ENCODE assay signal across 34 mouse cellular contexts in the genomic region with DNA sequence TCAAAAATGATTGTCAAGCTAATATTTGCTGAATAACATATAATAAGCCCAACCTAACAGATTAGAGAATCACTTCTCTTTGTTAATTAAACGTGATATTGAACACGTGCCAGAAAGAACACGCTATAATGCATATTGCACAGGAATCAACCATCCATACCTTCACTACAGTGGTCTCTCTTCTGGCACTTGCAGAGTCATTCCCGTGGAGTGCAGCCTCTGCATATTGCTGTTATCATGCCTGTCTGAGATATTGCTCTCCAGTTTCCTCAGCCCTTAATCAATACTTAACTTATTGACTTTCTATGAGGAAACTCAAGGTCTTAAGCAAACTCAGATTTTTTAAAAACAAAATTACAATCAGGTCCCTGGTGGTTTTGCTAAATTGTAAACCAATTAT.
"Had no signal": no experiment of that assay in that cellular context is flagged by ENCODE, and none has a peak within 500 bp of the region (broad histone marks: within the 10 kb centered on the region; RNA-seq: fewer than 3 reads in every experiment).

No protein-coding gene starts in this region.

- H3K27ac ChIP-seq: heart, embryonic 10.5 days; heart, embryonic 13.5 days; heart, embryonic 15.5 days; hindbrain, embryonic 10.5 days; hindbrain, embryonic 12.5 days; hindbrain, embryonic 13.5 days; hindbrain, embryonic 14.5 days; hindbrain, embryonic 15.5 days; hindbrain, postnatal 0 days; intestine, embryonic 15.5 days; kidney, embryonic 15.5 days; kidney, postnatal 0 days; layer of hippocampus, adult 2 months had no signal

- H3K4me1 ChIP-seq: hindbrain, embryonic 10.5 days; hindbrain, embryonic 12.5 days; hindbrain, embryonic 13.5 days; hindbrain, embryonic 15.5 days; intestine, embryonic 15.5 days; kidney, embryonic 15.5 days had no signal

- H3K9ac ChIP-seq: heart, embryonic 12.5 days; heart, embryonic 13.5 days; heart, embryonic 15.5 days; hindbrain, embryonic 12.5 days; hindbrain, embryonic 13.5 days; hindbrain, embryonic 14.5 days; hindbrain, embryonic 15.5 days; intestine, embryonic 15.5 days; kidney, embryonic 15.5 days had no signal

- H3K36me3 ChIP-seq: heart, embryonic 10.5 days; heart, embryonic 12.5 days; heart, embryonic 13.5 days; heart, embryonic 15.5 days; hindbrain, embryonic 10.5 days; hindbrain, embryonic 12.5 days; hindbrain, embryonic 13.5 days; hindbrain, embryonic 15.5 days; intestine, embryonic 15.5 days; kidney, embryonic 15.5 days had no signal

- H3K4me2 ChIP-seq: heart, embryonic 11.5 days; heart, embryonic 12.5 days; heart, embryonic 13.5 days; heart, embryonic 15.5 days; hindbrain, embryonic 12.5 days; hindbrain, embryonic 13.5 days; hindbrain, embryonic 14.5 days; hindbrain, embryonic 15.5 days; intestine, embryonic 15.5 days; kidney, embryonic 15.5 days had no signal

- DNase-seq: heart, postnatal 10 days; heart, postnatal 14 days; heart, postnatal 36 days; heart, postnatal 4 days; kidney, adult 11 months; kidney, adult 18-20 months; kidney, adult 2 months; kidney, adult 8-10 months; kidney, adult 9 months; kidney, postnatal 10 days; kidney, postnatal 14 days; kidney, postnatal 25 days; kidney, postnatal 4 days; layer of hippocampus, adult 9-11 months; layer of hippocampus, postnatal 36 days had no signal

- H3K9me3 ChIP-seq: heart, embryonic 10.5 days; heart, embryonic 12.5 days; heart, embryonic 13.5 days; heart, embryonic 15.5 days; hindbrain, embryonic 10.5 days; hindbrain, embryonic 12.5 days; hindbrain, embryonic 13.5 days; hindbrain, embryonic 15.5 days; intestine, embryonic 15.5 days; kidney, embryonic 15.5 days had no signal

- ATAC-seq: hindbrain, embryonic 16.5 days; hindbrain, postnatal 0 days; inflammation-experienced regulatory T-cells, adult 6 months; intestine, embryonic 15.5 days; intestine, embryonic 16.5 days; intestine, postnatal 0 days had no signal

- H3K27me3 ChIP-seq: heart, embryonic 12.5 days; heart, embryonic 13.5 days; heart, embryonic 15.5 days; hindbrain, embryonic 12.5 days; hindbrain, embryonic 13.5 days; hindbrain, embryonic 15.5 days; intestine, embryonic 15.5 days; kidney, embryonic 15.5 days had no signal

- H3K4me3 ChIP-seq: heart, embryonic 10.5 days; heart, embryonic 12.5 days; heart, embryonic 13.5 days; heart, embryonic 15.5 days; hindbrain, embryonic 10.5 days; hindbrain, embryonic 12.5 days; hindbrain, embryonic 13.5 days; hindbrain, embryonic 15.5 days; intestine, embryonic 15.5 days; kidney, embryonic 15.5 days; layer of hippocampus, adult 2 months had no signal
